Mouse (Mus musculus) spleen, adult 2 months (tissue): Measurements from ENCODE around the gene Tph1. TPM values are rescaled to one million over a fixed set of nuclear protein-coding genes. Genes with fewer than 3 reads are reported as not detected.

Source experiments
- DNase-seq, 2 experiments: peaks; one replicate each; pipeline versions ENCODE4 v3.0.0 to v3.0.0-alpha.2; 2012 to 2021; ENCODE audit warnings: low spot score in 2 of 2, low read depth in 1 of 2
- H3K27ac ChIP-seq: fragments of 200-500 bp; 2 replicates; pipeline ENCODE4 v1.5.1; 2012; ENCODE audit warnings: low read length, inconsistent platforms; ENCODE audit not compliant: insufficient read depth
- H3K27me3 ChIP-seq: fragments of 200-500 bp; 2 replicates; pipeline ENCODE4 v1.6.1; 2012; ENCODE audit warnings: mild to moderate bottlenecking, moderate library complexity, low read length, inconsistent platforms; ENCODE audit not compliant: control insufficient read depth, insufficient read depth
- H3K36me3 ChIP-seq: fragments of 200-500 bp; 2 replicates; pipeline ENCODE4 v1.6.1; 2012; ENCODE audit warnings: mild to moderate bottlenecking, low read length, inconsistent platforms; ENCODE audit not compliant: control insufficient read depth, insufficient read depth
- H3K4me1 ChIP-seq: fragments of 200-500 bp; 2 replicates; pipeline ENCODE4 v1.6.1; 2011; ENCODE audit warnings: inconsistent platforms; ENCODE audit not compliant: control insufficient read depth, insufficient read depth, insufficient read length
- H3K4me3 ChIP-seq: fragments of 200-500 bp; 2 replicates; pipeline ENCODE4 v1.5.1; 2011; ENCODE audit warnings: mild to moderate bottlenecking, inconsistent platforms; ENCODE audit not compliant: insufficient read depth, insufficient read length; ENCODE audit errors: extremely low read depth
- CTCF ChIP-seq: fragments of 200-500 bp; IDR thresholded peaks from 2 replicates; pipeline ENCODE4 v1.5.1; 2011; ENCODE audit warnings: mild to moderate bottlenecking, inconsistent platforms; ENCODE audit not compliant: insufficient read depth, insufficient read length, insufficient replicate concordance; ENCODE audit errors: extremely low read depth
- POLR2A ChIP-seq: fragments of 200-500 bp; IDR thresholded peaks from 2 replicates; pipeline ENCODE4 v1.6.1; 2011; ENCODE audit warnings: low read depth, low read length, inconsistent platforms
- WGBS: fragments of 180-500 bp; shearing (Covaris S2); methylation state at CpG from one replicate; pipeline ENCODE4 v1.1.7; 2018; 5-methylcytosine and 5-hydroxymethylcytosine counted together
- polyA plus RNA-seq: library from polyadenylated mRNA; depleted of rRNA; stranded (reverse); fragments of >200 nt; gene quantifications from 2 replicates; pipeline ENCODE4 v1.2.3, GENCODE M21; 2012

Tph1 gene
- polyA plus RNA-seq, 1 experiment: not detected

DNA sequence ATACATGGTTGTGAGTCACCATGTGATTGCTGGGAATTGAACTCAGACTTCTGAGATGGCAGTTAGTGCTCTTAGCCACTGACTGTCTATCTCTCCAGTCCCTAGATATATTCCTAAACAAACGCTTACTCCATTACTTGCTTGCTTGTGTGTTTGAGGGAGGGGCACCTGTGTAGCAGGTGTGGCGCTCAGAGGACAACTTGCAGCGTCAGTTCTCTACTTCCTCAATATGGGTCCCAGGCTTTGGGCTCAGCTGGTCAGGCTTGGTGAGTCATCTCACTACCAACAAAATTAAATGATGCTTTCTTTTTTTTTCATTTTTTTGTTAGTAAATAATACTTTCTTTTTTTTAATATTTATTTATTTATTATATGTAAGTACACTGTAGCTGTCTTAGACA, 6.1 kb upstream of the Tph1 start:
- no peaks in the 10 kb centered on the region for H3K4me1 ChIP-seq
- H3K27me3 ChIP-seq: no peaks in the 10 kb centered on the region
- no peak for TF ChIP-seq POLR2A
- TF ChIP-seq CTCF: no peak
- WGBS: 41% methylated on average over 3 of the region's 3 CpGs
- H3K4me3 ChIP-seq: no peak overlapping the region
- no peak for DNase-seq
- H3K27ac ChIP-seq: no peak overlapping the region
- H3K36me3 ChIP-seq: no peaks in the 10 kb centered on the region

DNA sequence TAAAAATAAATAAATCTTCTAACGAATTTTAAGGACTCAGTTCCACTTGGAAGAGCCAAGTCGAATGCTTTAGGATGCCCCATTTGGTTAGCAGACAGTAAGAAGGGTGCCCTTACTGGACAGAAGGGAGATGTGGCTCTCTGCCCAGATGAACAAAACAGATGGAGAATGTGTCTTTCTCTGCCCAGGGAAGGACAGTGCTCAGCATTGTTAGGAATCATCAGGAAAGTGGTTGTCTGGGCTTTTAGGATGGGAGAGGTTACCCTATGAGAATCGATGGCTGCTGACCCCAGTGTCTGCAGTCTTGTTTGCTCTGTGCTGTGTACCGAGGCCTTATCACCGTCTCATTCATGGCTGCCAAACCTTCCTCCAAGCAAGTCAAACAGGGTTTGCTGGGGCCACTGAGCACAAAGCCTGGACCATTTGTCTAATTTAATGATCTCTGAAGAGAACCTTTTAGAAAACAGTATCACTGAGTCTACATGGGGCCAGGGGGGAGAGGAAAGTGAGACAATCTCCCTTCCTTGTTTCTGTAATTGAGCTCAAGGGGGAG, 4.5 kb upstream of the Tph1 start:
- H3K4me1 ChIP-seq: no peaks in the 10 kb centered on the region
- TF ChIP-seq POLR2A (no peak), CTCF (no peak)
- WGBS: 82% methylated on average over 5 of the region's 5 CpGs
- H3K27me3 ChIP-seq: no peaks in the 10 kb centered on the region
- no peak overlapping the region for H3K4me3 ChIP-seq
- H3K27ac ChIP-seq: no peak overlapping the region
- H3K36me3 ChIP-seq: no peaks in the 10 kb centered on the region
- DNase-seq: no peak

DNA sequence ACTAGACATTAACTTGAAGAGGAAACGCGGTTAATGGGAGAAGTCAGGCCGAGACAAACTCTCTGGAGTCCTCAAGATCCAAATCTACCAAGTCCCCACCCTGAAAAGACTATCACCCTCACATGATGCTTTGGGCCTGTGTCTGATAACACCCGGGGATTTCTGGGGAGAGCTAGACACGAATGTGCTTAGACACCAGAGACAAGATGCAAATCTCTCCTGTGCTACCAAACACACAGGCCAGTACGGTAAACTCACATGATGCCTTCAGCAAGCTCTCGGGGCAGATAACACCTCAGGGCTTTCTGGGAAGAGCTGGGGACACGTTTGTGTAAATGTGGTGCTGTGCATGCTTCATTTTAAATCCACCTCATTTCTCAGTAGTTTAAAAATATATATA, 3.5 kb upstream of the Tph1 start:
- Histone ChIP-seq H3K27me3 (no peaks in the 10 kb centered on the region), H3K36me3 (no peaks in the 10 kb centered on the region), H3K27ac (no peak overlapping the region), H3K4me1 (no peaks in the 10 kb centered on the region), H3K4me3 (no peak overlapping the region)
- TF ChIP-seq POLR2A: no peak
- TF ChIP-seq CTCF: no peak
- DNase-seq: no peak
- WGBS: 77% methylated on average over 8 of the region's 8 CpGs

DNA sequence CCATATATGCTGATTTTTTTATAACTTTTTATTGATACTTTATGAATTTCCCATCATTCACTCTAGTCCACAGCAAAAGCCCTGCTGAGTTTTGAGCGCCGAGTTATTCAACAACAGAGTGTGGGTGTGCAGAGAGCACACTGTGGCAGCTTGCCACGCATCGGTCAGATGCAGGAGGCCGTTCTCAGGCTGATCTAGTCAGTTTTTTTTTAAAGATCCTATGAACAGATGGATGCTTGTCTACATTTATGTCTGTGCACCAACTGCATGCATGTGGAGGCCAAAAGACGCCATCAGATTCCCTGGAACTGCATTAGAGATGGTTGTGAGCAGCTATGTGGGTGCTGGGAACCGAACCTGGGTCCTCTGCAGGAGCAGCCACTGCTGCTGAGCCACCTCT, 2.7 kb upstream of the Tph1 start:
- Histone ChIP-seq H3K4me3 (no peak overlapping the region), H3K36me3 (no peaks in the 10 kb centered on the region), H3K4me1 (no peaks in the 10 kb centered on the region), H3K27ac (no peak overlapping the region), H3K27me3 (no peaks in the 10 kb centered on the region)
- WGBS: 88% methylated on average over 7 of the region's 7 CpGs
- no peak for DNase-seq
- no peak for TF ChIP-seq CTCF
- TF ChIP-seq POLR2A: no peak

DNA sequence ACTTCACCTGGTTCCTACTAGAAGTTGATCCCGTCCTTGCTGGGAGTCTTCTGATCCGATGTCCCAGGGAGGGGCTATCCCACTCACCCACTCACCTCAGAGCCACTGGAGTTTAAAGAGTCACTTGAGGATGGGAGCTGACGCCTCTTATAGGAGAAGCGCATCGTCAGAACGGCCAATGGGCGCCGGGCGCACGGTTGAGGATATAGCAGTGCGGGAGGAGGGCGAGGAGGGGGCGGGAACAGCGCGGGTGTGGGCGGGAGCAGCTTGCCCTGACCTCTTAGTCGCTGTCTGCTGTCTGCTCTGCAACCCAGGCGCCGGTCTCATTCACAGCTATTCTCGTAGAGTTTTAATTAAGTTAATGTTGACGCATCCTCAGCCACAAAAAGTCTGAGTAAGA, 5.1 kb downstream of the Tph1 start:
- no peak overlapping the region for H3K4me3 ChIP-seq
- WGBS: 3% methylated on average over 21 of the region's 21 CpGs
- no peaks in the 10 kb centered on the region for H3K4me1 ChIP-seq
- H3K27me3 ChIP-seq: no peaks in the 10 kb centered on the region
- no peaks in the 10 kb centered on the region for H3K36me3 ChIP-seq
- DNase-seq: no peak
- TF ChIP-seq CTCF: no peak
- TF ChIP-seq POLR2A: no peak
- no peak overlapping the region for H3K27ac ChIP-seq

DNA sequence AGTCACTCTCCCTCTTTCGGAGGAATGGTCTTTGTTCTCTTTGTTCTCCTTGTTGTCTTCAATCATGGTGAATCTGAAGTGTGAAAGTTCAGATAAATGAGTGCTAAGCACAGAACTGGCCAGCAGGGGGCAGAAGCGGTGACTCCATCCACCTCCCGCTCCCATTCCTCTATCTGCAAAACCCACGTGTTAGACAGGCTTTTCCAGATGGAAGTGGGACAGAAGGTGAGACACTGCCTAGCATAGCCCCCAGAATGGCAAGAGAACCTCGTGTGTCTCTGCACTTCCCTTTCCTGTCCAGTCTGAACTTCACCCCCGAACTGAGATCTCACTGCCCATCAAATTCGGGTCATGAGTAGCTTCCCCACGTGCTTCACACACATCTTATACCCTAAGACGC, 7.1 kb downstream of the Tph1 start:
- H3K27me3 ChIP-seq: no peaks in the 10 kb centered on the region
- 30% methylated on average over 9 of the region's 9 CpGs for WGBS

DNA sequence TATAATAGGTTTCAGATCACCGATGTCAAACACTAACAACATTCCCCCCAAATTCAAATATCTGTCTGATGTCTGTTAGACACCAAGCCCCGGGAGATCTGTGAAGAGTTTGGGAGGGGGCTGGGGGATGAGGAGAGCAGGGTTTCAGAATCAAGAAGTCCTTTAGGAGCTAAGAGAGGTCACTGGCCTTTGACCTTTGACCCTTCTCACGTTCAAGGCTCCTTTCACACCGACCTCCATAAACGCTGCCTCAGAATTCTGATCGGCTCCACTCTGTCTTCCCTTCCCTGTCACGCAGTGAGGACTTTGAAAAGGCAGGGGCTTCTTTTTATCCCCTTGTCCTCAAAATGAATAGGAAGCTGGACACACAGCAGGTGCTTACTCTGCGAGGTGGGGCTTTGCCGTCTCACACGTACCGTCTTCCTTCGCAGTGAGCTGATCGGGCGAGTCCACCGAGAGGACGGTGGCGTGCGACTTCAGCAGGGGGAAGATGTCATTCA, 10.7 kb downstream of the Tph1 start:
- no peaks in the 10 kb centered on the region for H3K4me1 ChIP-seq
- no peak for DNase-seq
- WGBS: 71% methylated on average over 18 of the region's 18 CpGs
- no peaks in the 10 kb centered on the region for H3K36me3 ChIP-seq
- TF ChIP-seq CTCF: no peak
- H3K4me3 ChIP-seq: no peak overlapping the region
- no peak overlapping the region for H3K27ac ChIP-seq
- H3K27me3 ChIP-seq: no peaks in the 10 kb centered on the region

More for the DNA sequence above, 7.1 kb downstream of the Tph1 start:
- H3K4me1 ChIP-seq: no peaks in the 10 kb centered on the region
- TF ChIP-seq POLR2A (no peak), CTCF (peak; percentile 39; the same call in 1 of the 2 replicates)
- no peak overlapping the region for H3K27ac ChIP-seq
- no peak overlapping the region for H3K4me3 ChIP-seq
- no peaks in the 10 kb centered on the region for H3K36me3 ChIP-seq
- no peak for DNase-seq
